Mouse (Mus musculus): ENCODE measurements around the gene Limd2.
"Not testable (repeated sequence)": the region's sequence is repeated elsewhere in the genome, so short reads cannot be mapped to it uniquely, and the experiment has no call there.

Limd2 gene

GRCm38 (mm10) chr11:106126727-106127373 lies 33.8 kb downstream of the Limd2 start:
- DNase-seq (ENCODE audit: low read depth, low spot score): not testable (repeated sequence)

DNA sequence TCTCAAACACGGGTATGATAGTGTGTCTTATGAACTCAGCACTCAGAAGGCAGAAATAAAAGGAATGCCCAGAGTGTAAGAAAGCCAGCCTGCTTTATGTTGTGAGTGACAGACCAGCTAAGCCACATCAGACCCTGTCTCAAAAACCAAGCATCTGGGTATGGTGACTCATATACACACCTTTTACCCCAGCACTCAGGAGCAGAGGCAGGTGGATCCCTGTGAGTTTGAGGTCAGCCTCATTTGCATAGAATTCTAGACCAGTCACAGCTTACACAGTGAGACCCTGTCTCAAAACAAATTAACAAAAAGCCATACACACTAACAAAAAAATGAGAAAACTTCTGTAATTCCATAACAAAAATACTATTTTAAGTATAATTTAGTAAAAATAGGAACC lies 34.8 kb downstream of the Limd2 start:
- DNase-seq (ENCODE audit: low read depth, low spot score): peak; percentile 81

DNA sequence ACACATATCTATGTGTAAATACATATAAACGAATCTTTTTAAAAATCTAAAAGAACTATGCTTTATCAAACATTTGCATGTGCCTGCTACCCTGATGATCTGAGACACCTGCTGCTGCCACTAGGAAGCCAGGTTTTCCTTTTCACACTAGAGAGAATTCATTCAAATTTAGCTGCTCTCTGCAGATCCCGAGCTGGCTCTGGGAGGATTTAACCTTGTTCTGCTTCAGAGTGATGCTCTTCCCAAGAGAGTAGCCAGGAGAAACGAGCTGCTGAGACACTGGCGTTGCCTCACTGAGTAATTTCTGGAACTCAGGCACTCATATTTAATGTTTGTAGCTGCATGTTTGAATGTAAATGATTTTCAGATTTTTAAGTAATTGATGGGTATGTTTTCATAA lies 35.9 kb downstream of the Limd2 start:
- peak; percentile 24 for DNase-seq (ENCODE audit: low read depth, low spot score)

DNA sequence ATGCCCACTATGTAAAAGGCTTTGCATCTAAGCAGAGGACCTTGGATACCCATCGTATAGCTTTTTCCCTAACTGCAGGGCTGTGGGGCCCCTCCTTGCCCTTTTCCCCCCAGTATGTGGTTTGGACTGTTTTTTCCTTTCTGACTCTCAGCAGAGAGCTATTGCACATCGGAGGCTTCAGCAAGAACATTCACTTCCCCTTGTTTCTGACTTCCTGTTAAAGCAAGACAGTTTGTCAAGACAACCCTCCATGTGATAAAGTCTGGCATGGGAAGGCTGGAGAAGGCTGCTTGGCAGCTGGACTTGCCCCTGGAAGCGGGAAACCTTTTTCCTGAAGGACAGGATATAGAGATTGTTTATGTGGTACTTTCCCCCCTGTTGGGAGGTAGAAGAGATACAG lies 37.9 kb downstream of the Limd2 start:
- DNase-seq (ENCODE audit: low read depth, low spot score): peak; percentile 76

GRCm38 (mm10) chr11:106122221-106122620 lies 38.4 kb downstream of the Limd2 start:
- no peak for DNase-seq (ENCODE audit: low read depth, low spot score)

- no peak for DNase-seq (ENCODE audit: low read depth, low spot score)
Observed at GRCm38 (mm10) chr11:106111688-106112087, 49.0 kb downstream of the Limd2 start.

All from A20 (cell line).